Mouse (Mus musculus): Measurements from ENCODE around the gene Spz1.

Spz1 gene

GRCm38 (mm10) chr13:92578210-92578609 is 2.2 kb upstream of the Spz1 start:
- DNase-seq: no peak

DNA sequence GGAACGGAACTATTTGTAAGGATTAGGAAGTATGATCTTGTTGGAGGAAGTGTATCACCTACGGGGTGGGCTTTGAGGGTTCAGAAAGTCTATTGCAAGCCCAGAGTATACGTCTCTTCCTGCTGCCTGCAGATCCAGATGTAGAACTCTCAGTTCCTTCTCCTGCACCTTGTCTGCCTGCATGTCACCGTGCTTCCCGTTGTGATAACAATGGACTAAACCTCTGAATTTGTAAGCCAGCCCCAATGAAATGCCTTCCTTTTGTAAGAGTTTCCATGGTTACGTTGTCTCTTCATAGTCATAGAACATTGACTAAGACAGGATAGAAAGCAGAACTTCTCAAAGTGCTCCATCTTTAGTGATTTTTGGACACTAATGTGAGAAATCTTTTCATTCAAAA is 716 bp upstream of the Spz1 start:
- DNase-seq: no peak

GRCm38 (mm10) chr13:92559429-92559828 is 16.5 kb downstream of the Spz1 start:
- DNase-seq: no peak

DNA sequence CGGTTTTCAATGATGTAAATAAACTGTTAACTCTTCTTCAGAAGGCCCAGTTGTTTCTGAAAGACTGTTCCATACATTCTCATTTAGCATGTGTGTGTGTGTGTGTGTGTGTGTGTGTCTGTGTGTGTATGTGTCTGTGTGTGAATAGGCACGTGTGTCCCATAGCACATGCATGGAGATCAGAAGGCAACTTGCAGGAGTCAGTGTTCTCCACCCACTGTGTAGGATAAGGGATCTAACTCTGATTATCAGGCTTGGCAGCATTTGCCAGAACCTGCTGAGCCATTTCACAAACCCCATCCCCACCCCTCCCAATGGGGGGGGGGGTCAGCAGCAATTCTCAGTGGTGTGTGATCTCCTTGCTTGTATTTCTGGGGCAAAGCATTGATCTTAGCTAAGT is 18.7 kb downstream of the Spz1 start:
- no peak for DNase-seq

DNA sequence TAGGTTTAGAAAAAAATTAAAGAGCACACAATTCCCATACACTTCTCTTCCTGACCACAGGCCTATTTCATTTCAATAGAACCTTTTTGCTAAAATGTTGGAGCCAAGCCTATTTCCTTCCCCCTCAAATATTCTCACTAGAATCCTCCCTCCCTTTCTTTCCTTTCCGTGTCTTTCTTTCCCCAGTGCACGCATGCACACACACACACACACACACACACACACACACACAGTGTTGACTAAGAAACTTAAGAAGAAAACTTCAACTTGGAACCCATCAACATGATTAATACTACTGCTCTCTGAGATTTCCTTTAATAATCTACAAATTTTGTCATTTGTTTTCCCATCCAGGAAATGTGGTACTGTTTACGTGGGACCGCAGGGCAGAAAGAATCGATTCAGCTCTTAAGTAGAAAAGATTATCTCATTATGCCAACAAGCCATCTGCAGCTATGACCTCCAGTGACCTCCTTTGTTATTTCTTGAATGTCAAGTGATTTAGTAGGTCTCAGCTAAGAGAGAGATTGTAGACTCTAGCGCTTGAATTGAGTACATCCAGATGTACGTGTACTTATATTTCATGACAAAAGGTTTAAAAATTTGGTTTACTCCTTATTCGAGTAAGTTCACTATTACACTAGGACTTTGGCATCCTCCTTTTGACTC is 19.4 kb downstream of the Spz1 start:
- no peak for DNase-seq

- no peak for DNase-seq
Observed at GRCm38 (mm10) chr13:92547093-92547492, 28.9 kb downstream of the Spz1 start.

DNA sequence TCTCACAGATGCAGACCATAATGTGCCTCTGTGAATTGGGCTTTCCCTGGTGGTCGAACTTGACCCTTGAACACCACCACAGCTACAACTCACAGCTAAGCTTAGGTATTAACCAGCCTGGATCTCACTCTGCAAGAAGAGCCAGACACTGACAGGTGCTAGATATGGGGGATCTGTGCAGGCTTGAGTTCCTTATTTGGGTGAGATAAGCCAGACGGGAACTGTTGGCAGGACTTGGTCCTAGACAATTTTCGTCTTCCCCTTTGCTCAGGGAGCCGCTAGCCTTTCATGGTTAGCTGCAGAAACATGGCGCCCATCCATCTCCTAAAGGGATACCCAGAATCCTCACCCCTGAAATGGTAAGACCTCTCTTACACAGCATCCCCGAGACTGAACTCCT is 35.0 kb downstream of the Spz1 start:
- DNase-seq: no peak

- no peak for DNase-seq
Observed at GRCm38 (mm10) chr13:92539126-92539525, 36.8 kb downstream of the Spz1 start.

- no peak for DNase-seq
Observed at GRCm38 (mm10) chr13:92533801-92534200, 42.2 kb downstream of the Spz1 start.

GRCm38 (mm10) chr13:92532216-92532615 is 43.8 kb downstream of the Spz1 start:
- no peak for DNase-seq

- DNase-seq: no peak
Observed at GRCm38 (mm10) chr13:92531237-92531636, 44.7 kb downstream of the Spz1 start.

DNA sequence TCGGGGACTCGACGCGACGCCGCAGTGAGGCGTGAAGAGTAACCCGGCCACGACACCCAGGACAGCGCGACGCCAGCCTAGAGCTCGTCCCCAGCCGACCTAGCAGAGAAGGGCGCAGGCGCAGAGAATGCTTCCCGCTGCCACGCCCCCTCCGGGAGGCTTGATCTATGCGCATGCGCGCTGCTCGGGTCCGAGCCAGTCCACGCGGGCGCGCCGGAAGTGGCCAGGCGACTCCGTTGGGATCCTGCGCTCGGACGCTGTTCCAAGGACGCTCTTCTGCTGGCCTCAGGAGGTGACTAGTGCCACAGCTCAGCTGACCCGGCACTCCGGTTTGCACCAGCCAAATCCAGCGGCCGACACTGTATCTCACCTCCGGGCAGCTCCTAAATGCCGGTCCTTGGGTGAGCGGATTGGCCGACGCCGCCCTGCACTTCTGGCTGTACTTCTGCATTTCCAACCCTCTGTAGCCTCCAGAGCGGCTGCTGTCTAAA is 45.2 kb downstream of the Spz1 start, which contains the start of gene Zfyve16:
TSS of gene Zfyve16 (minus strand) at position 148 of the 491 bp plus-strand sequence.
- DNase-seq: peak; percentile 98

- no peak for DNase-seq
Observed at GRCm38 (mm10) chr13:92529828-92530720, 45.9 kb downstream of the Spz1 start.

Measured in lung, postnatal 14 days (tissue).